Comparison of ENCODE assay signal across 34 mouse cellular contexts in genomic region chr6:85522026-85522425, GRCm38 (mm10). TPM values are rescaled to one million over a fixed set of nuclear protein-coding genes. Genes with fewer than 3 reads are reported as not detected.
"Had no signal": no experiment of that assay in that cellular context is flagged by ENCODE, and none has a peak within 500 bp of the region (broad histone marks: within the 10 kb centered on the region; RNA-seq: fewer than 3 reads in every experiment).

No protein-coding gene starts in this region.

- H3K27ac ChIP-seq: heart, adult 2 months; heart, embryonic 13.5 days; heart, embryonic 15.5 days; hindbrain, embryonic 13.5 days; hindbrain, embryonic 15.5 days; hindbrain, postnatal 0 days; kidney, embryonic 15.5 days; kidney, postnatal 0 days; limb, embryonic 13.5 days; limb, embryonic 15.5 days; liver, embryonic 12.5 days; liver, embryonic 14.5 days had no signal

- H3K4me3 ChIP-seq: heart, adult 2 months; heart, embryonic 13.5 days; heart, embryonic 15.5 days; hindbrain, embryonic 13.5 days; hindbrain, embryonic 15.5 days; kidney, embryonic 15.5 days; limb, embryonic 13.5 days; limb, embryonic 15.5 days; liver, embryonic 12.5 days had no signal

- H3K4me2 ChIP-seq: heart, embryonic 11.5 days; heart, embryonic 13.5 days; heart, embryonic 15.5 days; hindbrain, embryonic 13.5 days; hindbrain, embryonic 15.5 days; kidney, embryonic 15.5 days; limb, embryonic 13.5 days; limb, embryonic 15.5 days; liver, embryonic 12.5 days had no signal

- H3K9me3 ChIP-seq: heart, embryonic 13.5 days; heart, embryonic 15.5 days; hindbrain, embryonic 13.5 days; hindbrain, embryonic 15.5 days; kidney, embryonic 15.5 days; limb, embryonic 13.5 days; limb, embryonic 15.5 days; liver, embryonic 12.5 days had no signal

- H3K4me1 ChIP-seq: heart, embryonic 13.5 days; heart, embryonic 15.5 days; kidney, embryonic 15.5 days; limb, embryonic 13.5 days; limb, embryonic 15.5 days; liver, embryonic 12.5 days had no signal

- DNase-seq: gastrocnemius, postnatal 14 days; gastrocnemius, postnatal 36 days; heart, adult 11 months; heart, adult 2 months; heart, postnatal 14 days; heart, postnatal 36 days; kidney, adult 11 months; kidney, adult 2 months; kidney, adult 9 months; kidney, postnatal 14 days; kidney, postnatal 36 days; left cerebral cortex, postnatal 4 days had no signal

- H3K36me3 ChIP-seq: heart, embryonic 13.5 days; heart, embryonic 15.5 days; hindbrain, embryonic 13.5 days; hindbrain, embryonic 15.5 days; kidney, embryonic 15.5 days; limb, embryonic 13.5 days; limb, embryonic 15.5 days; liver, embryonic 12.5 days had no signal

- ATAC-seq: hindbrain, postnatal 0 days; liver, embryonic 12.5 days had no signal

- H3K9ac ChIP-seq: heart, embryonic 13.5 days; heart, embryonic 15.5 days; hindbrain, embryonic 13.5 days; hindbrain, embryonic 15.5 days; kidney, embryonic 15.5 days; limb, embryonic 13.5 days; limb, embryonic 15.5 days; liver, embryonic 12.5 days; liver, embryonic 14.5 days had no signal

- H3K27me3 ChIP-seq: hindbrain, embryonic 15.5 days had no signal

RNA-seq across cellular contexts. Expression of gene Egr4, which starts 8.6 kb away (rescaled TPM):
- total RNA-seq: gastrocnemius, adult 18-20 months; gastrocnemius, adult 8-10 months; gastrocnemius, postnatal 14 days; gastrocnemius, postnatal 36 days; heart, adult 2 months; heart, postnatal 14 days; heart, postnatal 36 days; liver, adult 2 months had no signal
- polyA plus RNA-seq: gonadal fat pad, adult 2 months; heart, adult 2 months; heart, embryonic 11.5 days; heart, embryonic 13.5 days; heart, embryonic 15.5 days; heart, postnatal 0 days; hindbrain, embryonic 11.5 days; hindbrain, embryonic 13.5 days; intestine, embryonic 14.5 days; kidney, adult 2 months; kidney, embryonic 15.5 days; kidney, postnatal 0 days; large intestine, adult 2 months; limb, embryonic 11.5 days; limb, embryonic 13.5 days; limb, embryonic 15.5 days; liver, adult 2 months; liver, embryonic 12.5 days; liver, embryonic 14.5 days had no signal

RNA-seq across cellular contexts. Expression of gene Fbxo41, which starts 19.2 kb away (rescaled TPM):
- total RNA-seq: gastrocnemius, adult 18-20 months; gastrocnemius, adult 8-10 months; heart, postnatal 14 days; heart, postnatal 36 days; hematopoietic stem cell, adult 5-6 weeks; liver, adult 2 months had no signal
- polyA plus RNA-seq: heart, embryonic 11.5 days; heart, postnatal 0 days; liver, adult 2 months; liver, embryonic 14.5 days had no signal
